Mouse (Mus musculus) hindbrain, embryonic 15.5 days (tissue): ENCODE data around the gene S1pr2. TPM values are rescaled to one million over a fixed set of nuclear protein-coding genes. Genes with fewer than 3 reads are reported as not detected.
A peak's percentile ranks its signal among the peaks of the same experiment; 100 is the strongest.

ENCODE experiments used
- ATAC-seq: fragments of 200-750 bp; cut with Nextera tagmentation; 2 replicates; pipeline ENCODE4 v1.8.0; 2017; ENCODE audit warnings: low read depth, moderate number of reproducible peaks, moderate TSS enrichment; ENCODE audit not compliant: low FRiP score
- H3K27ac ChIP-seq: fragments of 300-500 bp; sonication (generic); replicated peaks from 2 replicates; pipeline ENCODE4 v1.5.1; 2015; ENCODE audit warnings: mild to moderate bottlenecking, inconsistent platforms
- H3K27me3 ChIP-seq: fragments of 300-500 bp; sonication (generic); 2 replicates; pipeline ENCODE4 v1.6.1; 2015; ENCODE audit warnings: control low read depth, inconsistent platforms
- H3K36me3 ChIP-seq: fragments of 300-500 bp; sonication (generic); 2 replicates; pipeline ENCODE4 v1.6.1; 2015; ENCODE audit warnings: control low read depth, inconsistent platforms
- H3K4me1 ChIP-seq: fragments of 300-500 bp; sonication (generic); replicated peaks from 2 replicates; pipeline ENCODE4 v1.6.1; 2015; ENCODE audit warnings: control low read depth, inconsistent platforms
- H3K4me2 ChIP-seq: fragments of 300-500 bp; sonication (generic); 2 replicates; pipeline ENCODE4 v1.6.1; 2015; ENCODE audit warnings: moderate library complexity, mild to moderate bottlenecking, inconsistent platforms
- H3K4me3 ChIP-seq: fragments of 300-500 bp; sonication (generic); 2 replicates; pipeline ENCODE4 v1.5.1; 2015; ENCODE audit warnings: mild to moderate bottlenecking, inconsistent platforms
- H3K9ac ChIP-seq: fragments of 300-500 bp; sonication (generic); 2 replicates; pipeline ENCODE4 v1.6.1; 2015; ENCODE audit warnings: inconsistent platforms
- H3K9me3 ChIP-seq: fragments of 300-500 bp; sonication (generic); 2 replicates; pipeline ENCODE4 v1.6.1; 2016; ENCODE audit warnings: control low read depth, inconsistent platforms
- WGBS: fragments of 180-500 bp; shearing (Covaris S2); methylation state at CpG from one replicate; pipeline ENCODE4 v1.1.7; 2015; 5-methylcytosine and 5-hydroxymethylcytosine counted together
- polyA plus RNA-seq: library from polyadenylated mRNA; unstranded; fragments of >200 nt; fragmentation: Nextera tagmentation; extraction: Ambion mirVana; gene quantifications from 2 replicates; pipeline ENCODE4 v1.2.1, GENCODE M21; 2015

Gene S1pr2
- polyA plus RNA-seq, 1 experiment from 2014 or later = 8.5 TPM

GRCm38 (mm10) chr9:20956989-20957388, 19.6 kb downstream of the S1pr2 start:
- H3K9me3 ChIP-seq = no peaks in the 10 kb centered on the region
- no peak overlapping the region for H3K4me2 ChIP-seq
- no peaks in the 10 kb centered on the region for H3K27me3 ChIP-seq
- 88% methylated on average over 3 of the region's 3 CpGs for WGBS
- no peaks in the 10 kb centered on the region for H3K4me1 ChIP-seq
- no peak for ATAC-seq
- no peak overlapping the region for H3K4me3 ChIP-seq
- H3K36me3 ChIP-seq = no peaks in the 10 kb centered on the region
- no peak overlapping the region for H3K27ac ChIP-seq
- no peak overlapping the region for H3K9ac ChIP-seq

- under 1% methylated on average over 51 of the region's 51 CpGs for WGBS
- H3K4me1 ChIP-seq = peaks cover 15% of the 10 kb centered on the region
- H3K36me3 ChIP-seq = no peaks in the 10 kb centered on the region
- H3K27ac ChIP-seq = peak overlapping the region; percentile 93
- H3K4me2 ChIP-seq = peak overlapping the region; percentile 93
- no peaks in the 10 kb centered on the region for H3K27me3 ChIP-seq
- ATAC-seq = peak; percentile 95
- no peaks in the 10 kb centered on the region for H3K9me3 ChIP-seq
- H3K4me3 ChIP-seq = peak overlapping the region; percentile 74
- peak overlapping the region; percentile 77 for H3K9ac ChIP-seq
Measured at GRCm38 (mm10) chr9:20952520-20953227, 23.9 kb downstream of the S1pr2 start.

- Histone ChIP-seq H3K4me1 (peaks cover 15% of the 10 kb centered on the region), H3K36me3 (no peaks in the 10 kb centered on the region), H3K27me3 (no peaks in the 10 kb centered on the region), H3K4me3 (peak overlapping the region; percentile 74), H3K9me3 (no peaks in the 10 kb centered on the region), H3K9ac (peak overlapping the region; percentile 77), H3K27ac (peak overlapping the region; percentile 93), H3K4me2 (peak overlapping the region; percentile 93)
- WGBS = 0% methylated on average over 17 of the region's 17 CpGs
- peak; percentile 86 for ATAC-seq
Measured at GRCm38 (mm10) chr9:20951966-20952519, 24.5 kb downstream of the S1pr2 start.

- Histone ChIP-seq H3K9me3 (no peaks in the 10 kb centered on the region), H3K4me3 (peak overlapping the region; percentile 74), H3K4me2 (peak overlapping the region; percentile 93), H3K27ac (peak overlapping the region; percentile 93; the same call in 1 of the 2 replicates), H3K4me1 (peaks cover 15% of the 10 kb centered on the region), H3K27me3 (no peaks in the 10 kb centered on the region), H3K9ac (peak overlapping the region; percentile 77), H3K36me3 (no peaks in the 10 kb centered on the region)
- no peak for ATAC-seq
- 18% methylated on average over 14 of the region's 14 CpGs for WGBS
Measured at GRCm38 (mm10) chr9:20951441-20951840, 25.1 kb downstream of the S1pr2 start.

- no peak for ATAC-seq
- Histone ChIP-seq H3K9me3 (no peaks in the 10 kb centered on the region), H3K9ac (no peak overlapping the region), H3K4me1 (peaks cover 15% of the 10 kb centered on the region), H3K27me3 (no peaks in the 10 kb centered on the region), H3K4me2 (no peak overlapping the region), H3K4me3 (0 out of 2 replicates have a peak overlapping the region, but pooled peaks have one; percentile 74), H3K27ac (no peak overlapping the region), H3K36me3 (no peaks in the 10 kb centered on the region)
Measured at GRCm38 (mm10) chr9:20950419-20950818, 26.2 kb downstream of the S1pr2 start.

GRCm38 (mm10) chr9:20946066-20946880, 30.3 kb downstream of the S1pr2 start:
- Histone ChIP-seq H3K4me1 (peaks cover 16% of the 10 kb centered on the region), H3K9ac (no peak overlapping the region), H3K4me2 (no peak overlapping the region), H3K36me3 (peaks cover 6% of the 10 kb centered on the region), H3K4me3 (no peak overlapping the region), H3K27me3 (no peaks in the 10 kb centered on the region), H3K9me3 (no peaks in the 10 kb centered on the region), H3K27ac (no peak overlapping the region)
- 88% methylated on average over 16 of the region's 16 CpGs for whole genome bisulfite sequencing
- no peak for ATAC-seq

GRCm38 (mm10) chr9:20944697-20945370, 31.7 kb downstream of the S1pr2 start:
- H3K9ac ChIP-seq = no peak overlapping the region
- peaks cover 6% of the 10 kb centered on the region; the same call in 1 of the 2 replicates for H3K4me1 ChIP-seq
- no peak for ATAC-seq
- no peak overlapping the region for H3K4me2 ChIP-seq
- no peaks in the 10 kb centered on the region for H3K9me3 ChIP-seq
- WGBS = 78% methylated on average over 4 of the region's 4 CpGs
- H3K36me3 ChIP-seq = peaks cover 20% of the 10 kb centered on the region
- no peak overlapping the region for H3K4me3 ChIP-seq
- no peaks in the 10 kb centered on the region for H3K27me3 ChIP-seq
- H3K27ac ChIP-seq = no peak overlapping the region

GRCm38 (mm10) chr9:20943911-20944310, 32.7 kb downstream of the S1pr2 start:
- H3K36me3 ChIP-seq = peaks cover 29% of the 10 kb centered on the region
- H3K9ac ChIP-seq = no peak overlapping the region
- no peaks in the 10 kb centered on the region for H3K9me3 ChIP-seq
- H3K4me1 ChIP-seq = peaks cover 6% of the 10 kb centered on the region; the same call in 1 of the 2 replicates
- no peak overlapping the region for H3K27ac ChIP-seq
- H3K4me3 ChIP-seq = no peak overlapping the region
- ATAC-seq = no peak
- WGBS = 12% methylated on average over 2 of the region's 2 CpGs
- no peaks in the 10 kb centered on the region for H3K27me3 ChIP-seq
- H3K4me2 ChIP-seq = no peak overlapping the region

- ATAC-seq = no peak
- WGBS = 95% methylated on average over 7 of the region's 7 CpGs
Measured at GRCm38 (mm10) chr9:20943396-20943795, 33.2 kb downstream of the S1pr2 start.

GRCm38 (mm10) chr9:20923258-20923657, 53.3 kb downstream of the S1pr2 start:
- 89% methylated on average over 3 of the region's 3 CpGs for WGBS
- Histone ChIP-seq H3K36me3 (peaks cover 94% of the 10 kb centered on the region), H3K27me3 (no peaks in the 10 kb centered on the region), H3K4me1 (no peaks in the 10 kb centered on the region), H3K9ac (no peak overlapping the region), H3K4me2 (no peak overlapping the region), H3K9me3 (no peaks in the 10 kb centered on the region), H3K4me3 (no peak overlapping the region), H3K27ac (no peak overlapping the region)
- no peak for ATAC-seq

More at GRCm38 (mm10) chr9:20943396-20943795, 33.2 kb downstream of the S1pr2 start:
- Histone ChIP-seq H3K27ac (no peak overlapping the region), H3K36me3 (peaks cover 34% of the 10 kb centered on the region), H3K9ac (no peak overlapping the region), H3K4me2 (no peak overlapping the region), H3K9me3 (no peaks in the 10 kb centered on the region), H3K27me3 (no peaks in the 10 kb centered on the region), H3K4me1 (peaks cover 6% of the 10 kb centered on the region; the same call in 1 of the 2 replicates), H3K4me3 (no peak overlapping the region)

GRCm38 (mm10) chr9:20916160-20916559, 60.4 kb downstream of the S1pr2 start:
- no peak for ATAC-seq
- Histone ChIP-seq H3K9ac (no peak overlapping the region), H3K36me3 (peaks cover 98% of the 10 kb centered on the region), H3K4me1 (no peaks in the 10 kb centered on the region), H3K27me3 (no peaks in the 10 kb centered on the region), H3K27ac (no peak overlapping the region), H3K9me3 (no peaks in the 10 kb centered on the region), H3K4me2 (no peak overlapping the region), H3K4me3 (no peak overlapping the region)
- WGBS = 89% methylated on average over 4 of the region's 4 CpGs
